Mouse (Mus musculus): ENCODE data around the gene Ttll4.

Ttll4 gene

GRCm38 (mm10) chr1:74712461-74713098, 51.0 kb downstream of the Ttll4 start:
- WGBS, result 57% methylated on average over 5 of the region's 5 CpGs

- 5% methylated on average over 35 of the region's 35 CpGs for WGBS
These were observed 51.7 kb downstream of the Ttll4 start, which contains the start of gene Cyp27a1 for GRCm38 (mm10) chr1:74713099-74713858. Gene Cyp27a1, plus strand, starts transcription at chr1:74713574.

- WGBS, result 26% methylated on average over 12 of the region's 12 CpGs
These were observed 52.5 kb downstream of the Ttll4 start for GRCm38 (mm10) chr1:74713859-74714730.

GRCm38 (mm10) chr1:74714967-74715366, 53.4 kb downstream of the Ttll4 start:
- WGBS, result 67% methylated on average over 2 of the region's 2 CpGs

- WGBS, result 77% methylated on average over 5 of the region's 5 CpGs
These were observed 53.9 kb downstream of the Ttll4 start for GRCm38 (mm10) chr1:74715468-74715867.

GRCm38 (mm10) chr1:74715886-74716285, 54.3 kb downstream of the Ttll4 start:
- WGBS, result 90% methylated on average over 6 of the region's 6 CpGs

- 88% methylated on average over 8 of the region's 8 CpGs for WGBS
These were observed 56.6 kb downstream of the Ttll4 start for GRCm38 (mm10) chr1:74718113-74718512.

GRCm38 (mm10) chr1:74719281-74719680, 57.7 kb downstream of the Ttll4 start:
- WGBS, result 96% methylated on average over 3 of the region's 3 CpGs

GRCm38 (mm10) chr1:74721657-74722056, 60.1 kb downstream of the Ttll4 start:
- WGBS, result 82% methylated on average over 6 of the region's 6 CpGs

- WGBS, result 77% methylated on average over 2 of the region's 2 CpGs
These were observed 62.2 kb downstream of the Ttll4 start for GRCm38 (mm10) chr1:74723748-74724147.

- 63% methylated on average over 5 of the region's 5 CpGs for WGBS
These were observed 64.6 kb downstream of the Ttll4 start for GRCm38 (mm10) chr1:74726114-74726513.

- WGBS, result 58% methylated on average over 5 of the region's 5 CpGs
These were observed 65.1 kb downstream of the Ttll4 start for GRCm38 (mm10) chr1:74726674-74727073.

GRCm38 (mm10) chr1:74728446-74728845, 66.9 kb downstream of the Ttll4 start:
- WGBS, result 87% methylated on average over 8 of the region's 8 CpGs

GRCm38 (mm10) chr1:74736977-74737376, 75.4 kb downstream of the Ttll4 start:
- WGBS, result 94% methylated on average over 12 of the region's 12 CpGs

- WGBS, result 89% methylated on average over 7 of the region's 7 CpGs
These were observed 76.0 kb downstream of the Ttll4 start for GRCm38 (mm10) chr1:74737500-74737899.

GRCm38 (mm10) chr1:74740846-74741245, 79.3 kb downstream of the Ttll4 start:
- WGBS, result 89% methylated on average over 7 of the region's 7 CpGs

- 81% methylated on average over 5 of the region's 5 CpGs for WGBS
These were observed 85.8 kb downstream of the Ttll4 start for GRCm38 (mm10) chr1:74747335-74747734.

- WGBS, result 9% methylated on average over 30 of the region's 30 CpGs
These were observed 87.2 kb downstream of the Ttll4 start, which contains the start of gene Prkag3 for GRCm38 (mm10) chr1:74748643-74749271. Gene Prkag3, minus strand, starts transcription at chr1:74749221.

- WGBS, result 46% methylated on average over 7 of the region's 7 CpGs
These were observed 87.8 kb downstream of the Ttll4 start for GRCm38 (mm10) chr1:74749301-74749700.

- 81% methylated on average over 4 of the region's 4 CpGs for WGBS
These were observed 89.1 kb downstream of the Ttll4 start for GRCm38 (mm10) chr1:74750683-74751082.

GRCm38 (mm10) chr1:74752150-74752549, 90.6 kb downstream of the Ttll4 start:
- 84% methylated on average over 8 of the region's 8 CpGs for WGBS

GRCm38 (mm10) chr1:74752833-74753232, 91.3 kb downstream of the Ttll4 start:
- 98% methylated on average over 3 of the region's 3 CpGs for WGBS
